Mouse (Mus musculus) retina, postnatal 7 days (tissue): ENCODE measurements around the gene Phlpp2.
A peak's percentile ranks its signal among the peaks of the same experiment; 100 is the strongest.

Experiments used
- DNase-seq: peaks from one replicate; pipeline ENCODE4 v3.0.0-alpha.2; 2012; ENCODE audit warnings: low read depth, low spot score

Phlpp2 gene

DNA sequence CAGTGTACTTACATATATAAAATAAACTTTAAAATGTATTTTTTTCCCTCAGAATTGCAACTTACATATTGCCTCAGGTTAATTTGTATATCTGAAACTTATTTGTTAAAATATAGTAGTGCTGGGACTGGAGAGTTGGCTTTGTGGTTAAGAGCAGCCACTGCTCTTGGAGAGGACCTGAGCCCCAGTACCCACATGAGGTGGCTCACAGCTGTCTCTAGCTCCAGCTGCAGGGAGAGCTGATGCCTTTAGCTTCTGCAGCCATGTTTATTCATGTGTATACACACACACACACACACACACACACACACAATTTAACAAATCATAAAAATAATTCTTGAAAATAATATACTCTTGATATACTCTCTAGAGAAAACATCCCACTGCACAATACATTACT lies 34.0 kb downstream of the Phlpp2 start:
- DNase-seq, result no peak

DNA sequence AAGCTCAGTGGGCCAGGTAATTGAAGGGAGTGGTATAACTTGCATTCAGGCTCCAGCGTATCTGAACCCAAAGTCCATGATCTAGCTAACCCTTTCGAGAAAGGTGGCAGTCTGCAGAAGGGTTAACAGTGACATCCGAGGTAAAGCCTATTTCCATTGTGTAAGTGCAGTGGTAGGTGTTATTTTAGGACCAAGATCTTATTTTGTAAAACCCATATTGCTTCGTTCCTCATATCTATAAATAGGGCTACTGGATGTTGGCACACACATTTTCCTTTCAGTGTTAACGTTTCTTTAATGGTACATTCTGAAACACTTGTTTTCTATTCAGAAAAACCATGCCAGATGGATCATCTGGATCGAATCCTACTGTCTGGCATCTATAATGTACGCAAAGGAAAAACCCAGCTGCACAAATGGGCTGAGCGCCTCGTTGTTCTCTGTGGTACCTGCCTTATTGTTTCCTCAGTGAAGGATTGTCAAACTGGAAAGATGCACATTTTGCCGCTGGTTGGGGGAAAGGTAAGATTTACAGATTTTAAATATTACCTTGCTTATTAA lies 35.6 kb downstream of the Phlpp2 start:
- DNase-seq, result no peak

DNA sequence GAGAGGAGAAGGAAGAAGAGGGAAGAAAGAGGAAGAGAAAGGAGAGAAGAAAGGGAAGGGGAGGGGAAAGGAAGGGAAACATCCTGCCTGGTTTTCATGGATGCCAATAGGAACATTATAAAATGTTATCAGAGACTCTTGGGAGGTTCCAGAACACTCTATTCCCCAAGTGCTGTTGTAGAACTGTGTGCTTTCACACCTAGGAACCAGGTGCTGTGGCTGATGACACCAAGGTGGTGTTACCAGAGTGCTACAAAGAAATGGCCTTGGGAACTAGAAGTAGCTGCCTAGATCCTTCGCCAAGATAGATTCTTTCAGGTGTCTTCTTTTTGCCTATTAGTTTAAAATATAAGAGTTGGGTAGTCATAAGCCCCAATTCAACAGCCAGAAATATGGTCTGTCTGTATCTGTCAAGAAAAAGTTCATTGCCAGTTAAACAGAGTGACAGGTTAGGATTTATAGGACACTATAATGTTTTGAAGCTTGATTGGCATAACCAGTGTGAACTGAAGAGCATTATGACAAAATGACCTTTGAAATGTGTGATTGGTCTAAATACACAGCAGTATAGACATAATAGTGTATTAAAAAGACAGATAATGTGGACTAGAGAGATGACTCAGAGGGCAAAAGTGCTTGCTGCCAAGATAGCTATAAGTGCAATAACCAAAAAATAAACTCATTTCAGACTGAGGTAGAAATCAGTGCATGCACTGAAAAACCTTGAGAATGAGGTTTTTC lies 36.8 kb downstream of the Phlpp2 start:
- DNase-seq, result no peak

DNA sequence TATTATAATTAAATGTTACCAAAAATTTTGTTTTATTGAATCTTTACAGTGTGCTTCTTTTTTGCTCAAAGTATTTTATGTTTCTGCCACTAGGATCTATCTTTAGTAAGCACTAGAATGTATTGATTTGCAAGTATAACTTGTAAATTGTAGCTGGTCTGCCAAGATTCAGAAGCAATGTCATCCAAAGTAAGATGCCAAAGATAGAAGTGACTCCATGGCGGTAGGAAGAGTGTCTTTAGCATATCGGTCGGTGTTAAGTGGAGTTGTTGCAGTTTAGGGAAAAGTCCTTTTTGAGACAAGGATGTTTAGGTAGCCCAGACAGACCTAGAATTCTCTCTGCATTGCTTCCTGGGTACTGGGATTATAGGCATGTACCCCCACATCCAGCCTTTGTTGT lies 38.6 kb downstream of the Phlpp2 start:
- no peak for DNase-seq

DNA sequence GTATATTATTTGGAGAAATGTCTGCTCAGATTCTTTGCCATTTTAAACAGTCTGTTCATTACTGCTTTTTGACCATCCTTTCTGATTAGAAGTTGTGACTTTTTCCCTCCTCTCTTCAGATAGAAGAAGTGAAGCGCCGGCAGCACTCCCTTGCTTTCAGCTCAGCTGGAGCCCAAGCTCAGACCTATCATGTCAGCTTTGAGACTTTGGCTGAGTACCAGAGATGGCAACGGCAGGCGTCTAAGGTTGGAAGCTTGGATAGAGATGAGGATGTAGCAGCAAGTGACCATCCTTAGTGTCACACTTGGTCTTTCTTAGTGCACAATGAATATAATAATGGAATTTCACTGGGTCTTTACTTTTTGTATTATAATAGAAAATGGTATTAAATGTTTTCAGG lies 39.0 kb downstream of the Phlpp2 start:
- no peak for DNase-seq

DNA sequence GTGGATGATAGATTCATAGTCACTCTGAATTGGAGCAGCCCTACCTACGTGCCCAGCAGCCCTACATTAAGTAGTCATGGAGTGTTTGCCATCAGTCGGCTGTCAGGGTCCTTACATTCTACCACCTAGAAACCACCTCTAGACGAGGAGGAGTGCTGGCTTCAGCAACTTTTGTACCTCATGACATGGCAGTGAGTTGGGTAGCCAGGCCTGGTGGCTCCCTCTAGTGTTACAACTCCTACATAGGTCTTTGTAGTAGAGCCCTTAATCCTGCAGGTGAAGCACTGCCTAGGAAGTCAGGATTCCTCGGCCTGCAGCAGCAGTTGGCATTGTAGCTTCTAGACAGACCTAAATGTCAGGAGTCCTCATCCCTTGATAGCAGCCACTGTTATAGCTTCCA lies 48.9 kb downstream of the Phlpp2 start:
- peak; percentile 43 for DNase-seq

DNA sequence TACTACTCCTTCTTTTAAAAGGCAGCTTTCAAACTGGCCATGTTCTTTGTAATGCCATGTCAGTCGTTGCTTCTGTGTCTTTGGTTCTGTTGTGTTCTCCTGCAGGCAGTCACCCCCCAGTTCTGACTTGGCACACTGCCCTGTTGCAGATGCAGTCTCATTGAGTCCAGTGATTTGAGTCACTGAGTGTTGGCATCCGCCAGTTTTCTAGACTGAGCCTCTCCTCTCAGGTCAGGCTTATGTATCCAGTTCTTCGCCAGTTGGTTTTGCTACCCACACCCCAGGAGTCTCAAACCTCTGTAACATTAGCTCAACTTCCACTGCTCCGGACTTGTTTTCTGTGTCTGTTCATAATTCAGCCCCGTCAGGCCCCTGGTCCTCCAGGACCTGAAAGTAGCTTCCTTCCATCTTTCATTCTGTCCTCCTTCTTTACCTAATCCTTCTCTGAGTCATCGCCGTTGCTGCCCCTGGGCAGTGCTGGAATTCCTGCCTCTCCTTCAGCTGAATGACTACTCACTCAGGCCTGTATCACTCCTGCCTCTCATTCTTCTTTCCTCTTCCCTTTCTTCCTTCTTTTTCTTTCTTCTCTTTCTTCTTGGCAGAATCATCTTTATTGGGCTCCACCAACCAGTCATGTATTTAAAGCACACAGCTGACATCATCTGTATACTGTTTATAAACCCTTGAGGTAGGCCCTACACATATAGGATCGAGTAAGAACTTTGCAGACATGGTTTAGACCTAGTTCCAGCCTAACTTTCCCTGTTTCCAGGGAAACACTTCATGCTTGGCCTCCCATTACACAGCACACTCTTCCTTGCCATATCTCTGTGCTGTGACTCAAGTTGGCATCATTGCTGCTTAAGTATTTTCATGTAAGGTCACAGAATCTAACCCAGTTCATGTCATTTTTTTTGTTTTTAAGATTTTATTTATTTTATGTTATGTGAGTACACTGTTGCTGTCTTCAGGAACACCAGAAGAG lies 52.4 kb downstream of the Phlpp2 start:
- no peak for DNase-seq

DNA sequence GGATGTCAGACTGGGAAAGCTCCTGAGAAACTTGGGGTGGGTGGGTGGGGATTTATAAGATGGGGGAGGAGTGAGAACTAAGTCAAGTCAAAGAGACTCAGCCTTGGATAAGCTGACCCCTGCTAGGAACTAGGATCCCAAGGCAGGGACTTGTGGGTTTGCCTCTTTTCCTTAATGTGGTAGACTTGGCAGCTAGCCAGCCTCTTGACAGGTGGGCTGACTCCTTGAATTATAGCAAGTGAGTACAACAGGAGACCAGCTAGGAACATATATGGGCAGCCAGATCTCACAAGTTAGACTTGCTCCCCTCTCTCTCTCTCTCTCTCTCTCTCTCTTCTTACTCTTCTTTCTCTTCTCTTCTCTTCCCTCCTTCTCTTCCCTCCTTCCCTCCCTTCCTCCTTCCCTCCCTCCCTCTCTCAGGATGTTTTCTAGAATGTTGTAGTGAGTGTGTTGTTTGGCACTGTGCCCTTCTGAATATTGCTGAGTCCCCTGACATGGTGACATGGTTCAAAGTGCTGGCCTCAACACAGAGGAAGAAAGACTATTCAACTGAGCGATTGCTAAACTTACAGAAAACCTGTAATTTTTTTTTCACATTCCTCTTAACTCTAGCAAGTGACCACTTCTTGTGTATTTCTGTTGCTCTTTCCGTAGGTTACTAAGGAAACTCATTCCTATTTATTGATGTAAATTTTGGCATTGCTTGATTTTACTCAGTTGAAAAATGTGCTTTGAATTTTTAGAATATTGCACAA lies 73.4 kb downstream of the Phlpp2 start:
- DNase-seq, result no peak

DNA sequence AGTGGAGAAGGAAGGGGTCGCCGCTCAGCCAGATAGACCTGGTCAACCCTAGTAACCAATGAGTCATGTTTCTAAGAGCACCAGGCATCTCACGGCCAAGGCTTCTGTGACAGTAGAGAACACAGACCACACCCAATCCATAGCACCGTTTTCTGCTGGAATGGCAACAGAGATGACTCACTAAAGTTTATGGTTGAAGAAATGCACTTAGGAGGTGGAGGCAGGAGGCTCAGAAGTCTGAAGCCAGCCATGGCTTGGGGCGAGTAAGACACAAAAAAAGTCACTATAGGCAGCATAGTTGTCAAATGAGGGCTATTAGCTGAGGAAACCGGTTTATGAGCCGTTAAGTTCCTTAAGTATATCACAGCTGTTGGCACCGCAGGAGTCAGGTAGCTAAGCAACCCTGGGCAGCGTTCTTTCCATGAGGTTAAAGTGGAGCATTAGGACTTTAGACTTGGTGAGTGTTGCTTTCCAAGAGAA lies 76.9 kb downstream of the Phlpp2 start:
- DNase-seq, result no peak

DNA sequence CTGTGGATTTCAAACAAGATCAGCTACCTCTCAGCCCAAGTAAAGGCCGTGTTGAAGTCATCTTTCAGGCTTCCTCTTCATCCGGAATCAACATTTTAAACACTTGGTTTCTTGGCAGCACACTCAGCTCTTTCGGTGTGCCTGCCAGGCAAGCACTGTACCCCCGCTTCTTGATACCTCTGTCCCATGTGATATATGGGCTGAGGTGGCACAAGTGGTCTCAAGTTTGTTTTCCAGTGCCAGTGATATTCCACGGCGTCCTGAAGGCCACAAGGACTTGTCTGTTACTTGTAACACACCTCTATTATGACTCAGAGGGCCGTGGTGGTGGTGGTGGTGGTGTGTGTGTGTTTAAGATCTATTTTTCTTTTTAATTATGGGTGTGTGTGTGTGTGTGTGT lies 77.4 kb downstream of the Phlpp2 start:
- no peak for DNase-seq

DNA sequence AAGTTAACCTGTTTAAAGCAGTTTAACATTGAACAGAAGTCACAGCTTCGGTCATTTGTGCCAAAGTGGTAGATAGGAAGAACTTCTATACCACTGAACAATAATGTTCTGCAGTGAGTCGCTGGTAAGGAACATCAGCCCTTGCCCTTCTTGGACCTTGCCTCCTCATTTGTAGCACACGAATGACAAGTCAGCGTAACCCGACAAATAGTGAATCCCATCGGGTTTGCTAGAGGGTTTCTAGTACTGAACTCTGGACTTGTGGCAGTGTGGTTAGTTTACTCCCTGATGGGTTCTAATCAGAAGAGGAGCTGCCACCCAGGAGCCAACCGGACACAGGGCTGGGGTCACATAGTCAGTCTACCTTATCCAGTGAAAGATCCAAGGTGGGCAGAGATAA lies 77.9 kb downstream of the Phlpp2 start:
- no peak for DNase-seq

DNA sequence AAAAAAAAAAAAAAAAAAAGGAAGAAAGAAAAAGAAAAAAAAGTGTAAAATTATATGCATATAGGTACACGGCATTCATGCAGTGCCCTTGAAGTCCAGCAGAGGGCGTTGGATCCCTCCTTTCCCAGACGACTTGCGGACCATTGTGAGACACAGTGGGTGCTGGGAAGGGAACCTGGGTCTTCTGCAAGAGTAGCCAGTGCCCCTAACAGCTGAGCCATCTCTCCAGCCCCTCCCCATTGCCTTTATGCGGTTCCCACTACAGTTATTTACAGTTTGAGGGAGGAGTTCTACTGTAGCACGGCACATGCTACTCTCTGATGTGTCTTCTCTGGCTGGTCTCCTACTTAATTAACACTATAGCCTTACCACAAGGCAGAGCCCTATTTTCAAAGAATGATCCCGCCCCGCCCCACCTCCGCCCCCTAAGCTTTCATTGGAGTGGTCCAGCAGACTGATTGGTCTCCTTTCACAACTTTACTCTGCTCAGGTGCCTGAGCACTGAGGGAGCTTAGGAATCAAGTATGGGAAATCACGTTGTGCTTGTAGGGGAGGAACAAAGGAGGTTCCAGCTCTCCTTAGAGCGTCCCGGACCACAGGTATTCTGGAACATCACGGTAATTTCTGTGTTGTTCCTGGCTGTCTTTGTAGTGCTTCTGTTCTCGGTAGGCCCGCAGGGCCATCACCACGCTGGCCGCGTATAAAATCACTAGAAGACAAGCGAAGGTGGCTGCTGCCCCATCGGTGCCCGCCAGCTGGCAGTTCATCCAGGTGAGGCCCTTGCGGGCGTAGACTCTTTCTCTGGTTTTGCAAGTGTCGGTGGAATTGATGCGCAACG lies 79.3 kb downstream of the Phlpp2 start:
- DNase-seq, result no peak

DNA sequence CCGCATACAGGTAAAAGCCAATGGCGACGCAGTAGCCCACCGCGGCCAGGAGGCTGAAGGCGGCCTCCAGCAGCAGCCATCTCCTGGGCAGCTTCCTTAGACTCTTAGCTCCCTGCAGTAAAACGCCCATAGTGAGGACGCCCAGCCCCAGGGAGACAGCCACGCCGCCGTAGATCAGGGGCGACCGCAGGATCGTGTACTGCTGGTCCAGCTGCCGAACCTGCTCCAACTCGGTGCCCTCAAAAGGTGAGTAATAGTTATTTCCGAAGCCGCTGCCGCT lies 79.9 kb downstream of the Phlpp2 start:
- DNase-seq, result no peak

DNA sequence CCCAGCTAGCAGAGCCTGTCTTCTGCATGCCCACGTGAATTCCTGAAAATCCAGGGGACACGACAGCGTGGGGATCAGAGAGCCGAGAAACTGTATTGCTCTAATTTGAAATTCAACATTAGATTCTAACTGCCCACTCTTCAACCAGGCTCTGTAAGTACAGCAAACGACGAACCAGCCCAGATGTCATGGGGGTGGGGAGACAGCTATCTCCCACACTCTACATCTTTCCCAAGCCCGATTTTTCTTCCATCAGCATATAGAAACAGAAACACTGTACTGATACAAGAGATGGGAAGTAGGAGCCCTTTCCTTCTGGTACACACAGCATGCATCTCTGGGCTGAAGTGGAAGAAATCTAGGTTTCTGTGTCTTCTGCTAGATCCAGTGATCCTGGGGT lies 83.8 kb downstream of the Phlpp2 start:
- no peak for DNase-seq

DNA sequence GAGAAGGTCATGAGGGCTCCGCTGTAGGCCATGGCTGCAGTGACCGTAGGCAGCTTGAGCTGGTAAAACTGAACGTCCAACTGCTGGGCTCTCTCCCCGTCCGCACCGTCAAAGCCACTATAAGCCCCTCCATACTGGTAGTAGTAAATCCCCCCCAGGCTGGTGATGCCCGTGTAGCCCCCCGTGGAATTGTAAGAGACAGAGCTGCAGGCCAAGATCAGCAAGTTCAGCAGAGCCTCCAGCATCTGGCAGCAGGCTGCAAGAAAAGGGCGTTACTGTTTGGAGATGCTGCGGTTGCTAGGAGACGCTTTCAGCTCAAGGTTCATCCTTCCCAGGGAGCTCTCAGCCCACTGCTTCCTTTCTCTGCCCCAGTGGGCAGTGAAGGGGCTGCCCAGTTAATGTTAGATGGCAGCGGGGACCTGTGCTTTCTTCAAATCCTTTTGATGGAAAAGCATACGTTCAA lies 86.2 kb downstream of the Phlpp2 start:
- DNase-seq, result no peak

DNA sequence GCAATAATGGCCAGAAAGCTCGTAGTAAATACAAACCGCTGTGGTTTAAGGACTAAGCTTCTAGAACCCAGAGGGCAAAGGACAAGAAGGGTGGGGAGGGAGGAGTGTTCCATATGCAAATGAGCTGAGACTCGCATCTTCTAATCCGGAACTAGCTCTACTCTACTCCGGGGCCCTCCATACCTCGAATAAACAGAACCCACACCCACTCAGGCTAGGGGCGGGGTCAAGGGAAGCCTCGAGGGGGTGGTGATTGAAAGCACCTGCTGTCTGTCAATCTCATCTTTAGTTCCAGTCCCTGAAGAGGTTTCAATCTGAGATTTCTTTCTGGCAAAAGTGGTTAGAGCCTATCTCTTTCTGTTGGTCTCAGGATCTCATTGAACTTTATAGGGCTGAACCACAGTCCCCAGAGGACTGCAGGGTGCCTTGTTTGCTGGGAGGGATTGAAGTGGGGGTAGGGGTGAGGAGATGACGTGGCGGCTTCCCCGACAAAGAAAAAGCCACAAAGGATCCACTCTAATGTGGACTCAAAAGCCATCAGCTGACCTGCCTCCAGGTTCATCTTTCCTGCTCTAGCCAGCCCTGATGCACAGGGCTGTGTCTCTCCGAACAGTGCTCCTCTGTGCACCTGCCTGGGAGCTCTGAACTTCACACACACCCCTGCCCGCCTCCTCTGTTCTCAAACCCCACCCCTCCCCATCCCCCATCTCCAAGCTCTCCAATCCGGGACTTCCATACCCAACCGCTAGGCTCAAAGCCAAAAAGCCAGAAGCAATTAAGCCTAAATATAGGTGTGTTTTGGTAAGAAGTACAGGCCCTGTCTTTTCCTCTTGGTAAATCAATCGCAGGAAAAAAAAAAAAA lies 89.1 kb downstream of the Phlpp2 start:
- no peak for DNase-seq

DNA sequence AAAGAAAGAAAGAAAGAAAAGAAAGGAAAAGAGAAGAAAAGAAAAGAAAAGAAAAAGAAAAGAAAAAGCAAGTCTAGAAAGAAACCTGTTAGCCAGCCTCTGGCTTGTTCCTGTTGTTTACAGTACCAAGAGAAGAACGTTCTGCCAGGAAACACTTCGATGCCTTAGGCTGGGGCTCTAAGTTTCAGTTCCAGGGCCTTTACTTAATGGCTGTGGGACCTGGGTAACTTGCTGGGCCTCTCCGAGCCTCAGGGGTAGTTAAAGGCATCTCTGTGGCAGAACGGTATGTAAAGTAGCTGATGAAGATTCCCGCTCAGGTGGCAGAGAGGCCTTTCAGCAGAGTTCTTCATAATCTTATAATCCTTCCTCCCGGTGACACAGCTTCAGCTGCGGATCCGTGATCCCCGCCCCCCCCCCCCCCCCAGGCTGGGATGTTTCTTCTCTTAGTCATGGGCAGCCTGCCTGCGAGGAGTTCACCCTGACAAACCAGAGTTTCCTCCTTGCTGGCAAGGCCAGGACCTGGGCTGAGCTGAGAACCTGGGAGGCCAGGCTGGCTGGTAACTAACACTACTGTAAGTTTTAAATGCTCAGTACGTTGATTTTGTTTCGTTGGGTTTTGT lies 89.8 kb downstream of the Phlpp2 start:
- no peak for DNase-seq

DNA sequence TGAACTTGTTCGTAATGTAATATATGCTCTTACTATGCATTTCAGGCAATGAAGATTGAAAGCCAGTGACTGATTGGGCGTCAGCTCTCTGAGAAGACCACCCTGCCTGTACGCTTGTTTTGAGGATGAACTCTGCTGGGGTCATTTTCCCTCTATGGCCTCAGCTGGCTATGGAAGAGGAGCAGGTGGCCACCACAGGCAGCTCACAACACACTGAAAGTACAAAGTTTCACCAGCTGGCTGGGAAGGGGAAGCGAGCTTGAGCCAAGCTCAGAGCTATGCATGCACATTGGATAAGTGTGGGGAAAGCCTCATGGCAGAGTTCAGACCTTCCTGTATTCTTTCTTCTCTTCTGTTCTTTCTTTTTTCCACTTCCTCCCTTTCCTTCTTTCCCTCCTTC lies 90.8 kb downstream of the Phlpp2 start:
- DNase-seq, result no peak

DNA sequence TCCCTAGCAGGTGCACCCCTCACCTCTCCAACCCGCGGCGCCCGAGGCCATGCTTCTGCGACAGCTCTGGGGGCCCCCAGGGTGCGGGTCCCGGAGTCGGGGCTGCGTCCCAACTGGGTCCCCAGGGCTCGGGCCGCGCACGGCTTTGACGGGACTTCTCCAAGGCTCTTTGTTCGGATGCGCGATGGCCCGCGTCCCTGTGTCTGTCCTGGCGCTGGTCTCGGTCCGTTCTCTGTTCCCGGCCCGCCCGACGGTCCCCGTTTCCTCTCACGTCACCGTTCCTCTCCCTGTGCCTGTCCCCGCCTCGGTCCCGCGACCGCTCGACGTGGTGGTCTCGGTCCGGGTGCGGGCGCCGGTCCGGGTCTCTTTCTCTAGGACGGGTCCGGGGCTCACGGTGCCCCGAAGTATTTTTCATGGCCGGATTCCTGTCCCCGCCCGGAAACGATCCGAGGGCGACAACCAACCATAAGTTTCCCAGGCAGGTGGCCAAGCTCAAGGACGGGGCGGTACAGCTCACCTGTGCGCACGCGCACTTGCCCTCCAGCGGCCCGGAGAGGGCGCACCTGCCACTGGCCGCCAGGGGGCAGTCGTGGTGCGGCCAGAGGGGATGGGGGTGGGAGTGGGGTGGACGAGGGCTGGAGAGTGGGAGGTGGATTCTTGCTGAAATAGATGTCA lies 93.5 kb downstream of the Phlpp2 start, which contains the start of gene Marveld3:
Gene Marveld3, minus strand, starts transcription at position 511 of the 675 bp plus-strand sequence.
- peak; percentile 65 for DNase-seq
